In genomic region chr10:20528544-20529411, GRCm38 (mm10) we compare ENCODE assay signal across 12 mouse cellular contexts.
DNase-seq lines count a peak whose midpoint lies in the region; ATAC-seq and TF ChIP-seq lines count a peak whose summit lies in the region.
"Had no signal": no experiment of that assay in that cellular context is flagged by ENCODE, and none has a peak within 500 bp of the region (broad histone marks: within the 10 kb centered on the region; RNA-seq: fewer than 3 reads in every experiment).

No protein-coding gene starts in this region.

- no peak; the same call in 1 of the 2 replicates for ATAC-seq in hindbrain, embryonic 12.5 days (ENCODE audit: low FRiP score)
- ATAC-seq in hindbrain, embryonic 11.5 days (ENCODE audit: low FRiP score), result no peak
- peak; percentile 60; the same call in 1 of the 2 replicates for ATAC-seq in midbrain, embryonic 14.5 days (ENCODE audit: low FRiP score, low TSS enrichment)
- no peak for ATAC-seq in midbrain, embryonic 11.5 days (ENCODE audit: low FRiP score)

- no peaks in the 10 kb centered on the region for H3K9me3 ChIP-seq in hindbrain, embryonic 12.5 days (replicated peaks)
- no peaks in the 10 kb centered on the region for H3K9me3 ChIP-seq in hindbrain, embryonic 11.5 days (ENCODE audit: control insufficient read depth, low read length)
- H3K9me3 ChIP-seq in midbrain, embryonic 14.5 days (ENCODE audit: control insufficient read depth, low read length), result no peaks in the 10 kb centered on the region
- no peaks in the 10 kb centered on the region for H3K9me3 ChIP-seq in midbrain, embryonic 11.5 days (ENCODE audit: control insufficient read depth, low read length)
- H3K9me3 ChIP-seq: heart, embryonic 13.5 days had no signal

- H3K27ac ChIP-seq in hindbrain, embryonic 12.5 days, result no peak overlapping the region
- H3K27ac ChIP-seq in hindbrain, embryonic 11.5 days (ENCODE audit: low read depth, low read length), result no peak overlapping the region
- H3K27ac ChIP-seq in midbrain, embryonic 14.5 days (replicated peaks; ENCODE audit: low read depth, low read length), result no peak overlapping the region
- no peak overlapping the region for H3K27ac ChIP-seq in midbrain, embryonic 11.5 days (ENCODE audit: low read depth, low read length)
- no peak overlapping the region for H3K27ac ChIP-seq in olfactory bulb, adult 2 months (ENCODE audit: insufficient read depth, low read depth, low read length)
- H3K27ac ChIP-seq: heart, embryonic 13.5 days had no signal

- H3K36me3 ChIP-seq in hindbrain, embryonic 12.5 days, result no peaks in the 10 kb centered on the region
- no peaks in the 10 kb centered on the region for H3K36me3 ChIP-seq in hindbrain, embryonic 11.5 days (ENCODE audit: control insufficient read depth, insufficient read depth, low read length)
- no peaks in the 10 kb centered on the region for H3K36me3 ChIP-seq in midbrain, embryonic 14.5 days (ENCODE audit: control insufficient read depth, insufficient read depth, low read length)
- H3K36me3 ChIP-seq in midbrain, embryonic 11.5 days (ENCODE audit: control insufficient read depth, insufficient read depth, low read length), result no peaks in the 10 kb centered on the region
- H3K36me3 ChIP-seq: heart, embryonic 13.5 days had no signal

- no peak for TF ChIP-seq POLR2A in olfactory bulb, adult 2 months (IDR thresholded peaks at IDR 0.05; ENCODE audit: insufficient read depth, low read depth, low read length)

- no peak overlapping the region for H3K4me3 ChIP-seq in hindbrain, embryonic 12.5 days
- H3K4me3 ChIP-seq in hindbrain, embryonic 11.5 days (ENCODE audit: low read depth, low read length), result no peak overlapping the region
- H3K4me3 ChIP-seq in midbrain, embryonic 14.5 days (replicated peaks; ENCODE audit: low read depth, low read length), result no peak overlapping the region
- no peak overlapping the region for H3K4me3 ChIP-seq in midbrain, embryonic 11.5 days (ENCODE audit: low read depth, low read length)
- H3K4me3 ChIP-seq in olfactory bulb, adult 2 months (ENCODE audit: insufficient read depth, low read depth, low read length), result 0 out of 2 replicates have a peak overlapping the region, but pooled peaks have one; percentile 13
- H3K4me3 ChIP-seq: heart, embryonic 13.5 days had no signal

- peak overlapping the region; percentile 24; the same call in 1 of the 2 replicates for H3K4me2 ChIP-seq in hindbrain, embryonic 12.5 days (replicated peaks)
- no peak overlapping the region for H3K4me2 ChIP-seq in hindbrain, embryonic 11.5 days (replicated peaks; ENCODE audit: low read depth, low read length)
- peak overlapping the region; percentile 23; the same call in 1 of the 2 replicates for H3K4me2 ChIP-seq in midbrain, embryonic 14.5 days (ENCODE audit: low read length)
- H3K4me2 ChIP-seq in midbrain, embryonic 11.5 days, result no peak overlapping the region
- H3K4me2 ChIP-seq: heart, embryonic 13.5 days had no signal

- no peaks in the 10 kb centered on the region for H3K27me3 ChIP-seq in hindbrain, embryonic 12.5 days
- no peaks in the 10 kb centered on the region for H3K27me3 ChIP-seq in hindbrain, embryonic 11.5 days (ENCODE audit: control insufficient read depth, insufficient read depth, low read length)
- H3K27me3 ChIP-seq in midbrain, embryonic 14.5 days (ENCODE audit: control insufficient read depth, insufficient read depth, low read length), result no peaks in the 10 kb centered on the region
- no peaks in the 10 kb centered on the region for H3K27me3 ChIP-seq in midbrain, embryonic 11.5 days (ENCODE audit: control insufficient read depth, insufficient read depth, low read length)
- H3K27me3 ChIP-seq: heart, embryonic 13.5 days had no signal

- intact Hi-C loops in heart, postnatal 25 days (cut with DNase I), result no loop called here

- peaks cover 9% of the 10 kb centered on the region for H3K4me1 ChIP-seq in hindbrain, embryonic 12.5 days
- H3K4me1 ChIP-seq in hindbrain, embryonic 11.5 days (replicated peaks; ENCODE audit: control insufficient read depth, insufficient read depth, low read length), result no peaks in the 10 kb centered on the region
- H3K4me1 ChIP-seq in midbrain, embryonic 14.5 days (ENCODE audit: control insufficient read depth, insufficient read depth, low read length), result no peaks in the 10 kb centered on the region
- H3K4me1 ChIP-seq in midbrain, embryonic 11.5 days (ENCODE audit: control insufficient read depth, insufficient read depth, low read length), result no peaks in the 10 kb centered on the region
- peaks cover 6% of the 10 kb centered on the region for H3K4me1 ChIP-seq in olfactory bulb, adult 2 months (ENCODE audit: control insufficient read depth, insufficient read depth, low read length)

- no peak for DNase-seq in hindbrain, embryonic 11.5 days (ENCODE audit: low spot score)
- DNase-seq in midbrain, embryonic 14.5 days, result peak; percentile 65
- DNase-seq in midbrain, embryonic 11.5 days (ENCODE audit: low spot score, missing footprints), result no peak
- DNase-seq in frontal cortex, postnatal 36 days (ENCODE audit: low spot score in 2 of 2), result peak; percentile 9 to 35
- no peak for DNase-seq in heart, postnatal 25 days (ENCODE audit: low spot score)
- no peak for DNase-seq in spleen, adult 12 weeks (ENCODE audit: low spot score)
- DNase-seq: cerebellum, adult 18-20 months; layer of hippocampus, adult 9-11 months; thymus, postnatal 14 days had no signal

- no peak overlapping the region for H3K9ac ChIP-seq in hindbrain, embryonic 12.5 days
- no peak overlapping the region for H3K9ac ChIP-seq in hindbrain, embryonic 11.5 days (ENCODE audit: low read depth, low read length)
- H3K9ac ChIP-seq in midbrain, embryonic 14.5 days (replicated peaks; ENCODE audit: low read length), result no peak overlapping the region
- H3K9ac ChIP-seq in midbrain, embryonic 11.5 days (ENCODE audit: low read length), result no peak overlapping the region
- H3K9ac ChIP-seq: heart, embryonic 13.5 days had no signal

- TF ChIP-seq CTCF in olfactory bulb, adult 2 months (IDR thresholded peaks at IDR 0.05; ENCODE audit: insufficient read depth, low read depth, low read length), result no peak

- 61% methylated on average over 20 of the region's 20 CpGs for WGBS in hindbrain, embryonic 12.5 days
- 67% methylated on average over 20 of the region's 20 CpGs for WGBS in hindbrain, embryonic 11.5 days
- WGBS in midbrain, embryonic 14.5 days, result 55% methylated on average over 20 of the region's 20 CpGs
- 80% methylated on average over 20 of the region's 20 CpGs for WGBS in midbrain, embryonic 11.5 days
- 27% methylated on average over 20 of the region's 20 CpGs for WGBS in olfactory bulb, adult 2 months

Comparison
In these comparisons a context has a peak if more than half of its experiments do, and no peak if none do; other contexts are left out.
1. H3K4me2 ChIP-seq: peak in hindbrain, embryonic 12.5 days (single experiment) and midbrain, embryonic 14.5 days (single experiment); none in hindbrain, embryonic 11.5 days (single experiment) and midbrain, embryonic 11.5 days (single experiment).
2. DNase-seq: peak in midbrain, embryonic 14.5 days (single experiment) and frontal cortex, postnatal 36 days (2 of 2); none in hindbrain, embryonic 11.5 days (single experiment), midbrain, embryonic 11.5 days (single experiment), heart, postnatal 25 days (single experiment) and spleen, adult 12 weeks (single experiment).